Mouse (Mus musculus): Measurements from ENCODE around the gene Gss. TPM values are rescaled to one million over a fixed set of nuclear protein-coding genes. Genes with fewer than 3 reads are reported as not detected.
A peak's percentile ranks its signal among the peaks of the same experiment; 100 is the strongest.
"Not testable (repeated sequence)": the region's sequence is repeated elsewhere in the genome, so short reads cannot be mapped to it uniquely, and the experiment has no call there.

The Gss gene
- polyA plus RNA-seq, 1 experiment from 2014 or later, result 27.7 TPM

DNA sequence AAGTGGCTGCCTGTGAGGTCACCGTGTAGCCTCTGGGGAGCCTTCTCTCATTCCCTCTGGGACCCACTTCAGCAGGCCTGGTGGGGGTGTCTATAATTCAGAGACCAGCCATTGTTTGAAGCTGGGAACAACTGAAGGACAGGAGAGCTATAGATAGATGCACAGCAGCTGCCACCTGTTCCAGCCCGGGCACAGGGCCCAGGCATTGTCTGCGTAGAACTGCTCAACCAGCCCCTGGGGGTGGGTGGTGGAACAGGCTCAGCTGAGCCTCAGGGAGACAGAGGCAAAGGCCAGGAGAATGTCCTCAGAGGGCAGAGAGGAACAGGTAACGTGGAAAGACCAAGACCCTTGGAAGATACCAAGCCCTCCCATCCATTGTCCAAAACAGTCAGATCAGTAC, 13.8 kb upstream of the Gss start:
- Histone ChIP-seq H3K27me3 (ENCODE audit: control insufficient read depth, insufficient read depth, low read depth, low read length) (no peaks in the 10 kb centered on the region), H3K9ac (ENCODE audit: low read length) (no peak overlapping the region), H3K4me3 (ENCODE audit: low read length) (no peak overlapping the region), H3K27ac (ENCODE audit: low read length) (no peak overlapping the region), H3K9me3 (ENCODE audit: control insufficient read depth, low read length) (no peaks in the 10 kb centered on the region), H3K4me2 (ENCODE audit: low read depth, low read length) (no peak overlapping the region), H3K4me1 (replicated peaks; ENCODE audit: control insufficient read depth, insufficient read depth, low read length) (no peaks in the 10 kb centered on the region), H3K36me3 (ENCODE audit: control insufficient read depth, insufficient read depth, low read length) (no peaks in the 10 kb centered on the region)
- no peak for ATAC-seq (ENCODE audit: low read depth)
- WGBS, result 70% methylated on average over 4 of the region's 4 CpGs

DNA sequence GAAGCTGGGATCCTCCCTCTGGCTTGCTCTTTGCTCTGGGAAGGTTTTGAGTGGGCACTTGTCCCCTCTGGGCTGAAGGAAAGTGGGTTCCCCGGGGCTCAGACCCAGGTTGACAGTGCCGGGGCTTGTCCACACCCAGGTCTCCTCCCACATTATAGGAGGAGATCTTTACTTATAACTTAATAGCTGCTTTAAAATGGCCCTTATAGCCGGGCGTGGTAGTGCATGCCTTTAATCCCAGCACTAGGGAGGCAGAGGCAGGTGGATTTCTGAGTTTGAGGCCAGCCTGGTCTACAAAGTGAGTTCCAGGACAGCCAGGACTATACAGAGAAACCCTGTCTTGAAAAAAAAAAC, 12.6 kb upstream of the Gss start:
- not testable (repeated sequence) for ATAC-seq (ENCODE audit: low read depth); H3K4me3 ChIP-seq (ENCODE audit: low read length); H3K9me3 ChIP-seq (ENCODE audit: control insufficient read depth, low read length); H3K9ac ChIP-seq (ENCODE audit: low read length); H3K27me3 ChIP-seq (ENCODE audit: control insufficient read depth, insufficient read depth, low read depth, low read length); H3K4me1 ChIP-seq (replicated peaks; ENCODE audit: control insufficient read depth, insufficient read depth, low read length); H3K27ac ChIP-seq (ENCODE audit: low read length); H3K36me3 ChIP-seq (ENCODE audit: control insufficient read depth, insufficient read depth, low read length); H3K4me2 ChIP-seq (ENCODE audit: low read depth, low read length)
- 62% methylated on average over 4 of the region's 4 CpGs for WGBS

DNA sequence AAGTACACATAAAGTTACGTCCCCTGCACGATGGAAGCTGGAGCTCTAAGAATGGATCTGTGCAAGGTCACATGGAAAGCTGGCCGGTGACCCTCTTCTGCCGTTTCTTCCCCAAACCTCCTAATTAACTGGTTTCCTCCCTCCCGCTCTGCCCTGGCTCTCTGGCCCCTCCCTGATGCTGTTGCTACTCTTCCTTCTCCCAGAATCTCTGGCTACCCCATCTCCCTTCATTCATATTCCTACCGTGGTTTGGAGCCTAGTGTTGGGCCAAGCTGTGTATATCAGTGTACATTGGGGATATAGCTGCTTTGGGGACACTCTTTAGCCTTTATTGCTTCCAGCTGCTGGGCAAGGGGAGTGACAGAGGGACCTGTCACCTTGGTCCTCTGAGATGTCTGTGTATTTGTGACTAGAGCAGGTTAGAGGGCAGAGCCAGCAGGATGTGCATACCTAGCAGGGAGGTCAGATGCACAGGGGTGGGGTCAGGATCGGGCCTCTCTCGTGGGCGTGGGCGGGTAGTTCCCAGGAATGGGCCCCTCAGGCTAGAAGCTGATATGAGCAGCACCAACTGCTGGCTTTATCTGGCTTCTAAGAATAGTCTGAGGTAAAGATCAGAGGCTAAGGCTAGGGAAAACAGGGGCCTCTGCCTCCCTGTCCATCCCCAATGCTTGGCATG, 12.1 kb upstream of the Gss start:
- 31% methylated on average over 10 of the region's 10 CpGs for WGBS
- no peak overlapping the region for H3K9ac ChIP-seq (ENCODE audit: low read length)
- no peak overlapping the region for H3K4me3 ChIP-seq (ENCODE audit: low read length)
- H3K27me3 ChIP-seq (ENCODE audit: control insufficient read depth, insufficient read depth, low read depth, low read length), result no peaks in the 10 kb centered on the region
- no peaks in the 10 kb centered on the region for H3K9me3 ChIP-seq (ENCODE audit: control insufficient read depth, low read length)
- no peak overlapping the region for H3K4me2 ChIP-seq (ENCODE audit: low read depth, low read length)
- no peak for ATAC-seq (ENCODE audit: low read depth)
- H3K4me1 ChIP-seq (replicated peaks; ENCODE audit: control insufficient read depth, insufficient read depth, low read length), result no peaks in the 10 kb centered on the region
- no peaks in the 10 kb centered on the region for H3K36me3 ChIP-seq (ENCODE audit: control insufficient read depth, insufficient read depth, low read length)
- H3K27ac ChIP-seq (ENCODE audit: low read length), result no peak overlapping the region

DNA sequence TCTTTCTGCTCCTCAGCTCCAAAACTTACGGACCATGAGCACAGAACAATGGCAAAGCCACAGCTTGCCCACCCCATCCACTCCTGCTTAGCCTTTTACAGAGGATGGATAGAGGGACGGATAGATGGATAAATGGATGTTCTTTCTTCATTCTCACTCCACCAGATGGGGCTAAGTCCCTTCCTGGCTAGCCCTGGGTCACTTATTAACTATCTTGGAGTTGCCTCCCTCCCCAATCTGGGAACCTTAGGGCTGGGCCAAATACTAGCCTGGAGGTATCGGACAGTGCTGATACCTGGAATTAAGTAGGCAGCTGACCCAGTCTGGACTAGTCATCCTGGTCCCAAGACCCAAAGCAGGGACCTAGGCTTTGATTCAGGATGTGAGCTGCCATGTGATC, 11.1 kb upstream of the Gss start:
- Histone ChIP-seq H3K27ac (ENCODE audit: low read length) (no peak overlapping the region), H3K4me1 (replicated peaks; ENCODE audit: control insufficient read depth, insufficient read depth, low read length) (no peaks in the 10 kb centered on the region), H3K4me2 (ENCODE audit: low read depth, low read length) (no peak overlapping the region), H3K4me3 (ENCODE audit: low read length) (no peak overlapping the region), H3K9ac (ENCODE audit: low read length) (no peak overlapping the region), H3K9me3 (ENCODE audit: control insufficient read depth, low read length) (no peaks in the 10 kb centered on the region), H3K36me3 (ENCODE audit: control insufficient read depth, insufficient read depth, low read length) (no peaks in the 10 kb centered on the region), H3K27me3 (ENCODE audit: control insufficient read depth, insufficient read depth, low read depth, low read length) (no peaks in the 10 kb centered on the region)
- WGBS, result 51% methylated on average over 3 of the region's 3 CpGs
- no peak for ATAC-seq (ENCODE audit: low read depth)

GRCm38 (mm10) chr2:155595516-155595915, 2.9 kb upstream of the Gss start:
- peaks cover 6% of the 10 kb centered on the region for H3K4me1 ChIP-seq (replicated peaks; ENCODE audit: control insufficient read depth, insufficient read depth, low read length)
- no peaks in the 10 kb centered on the region for H3K36me3 ChIP-seq (ENCODE audit: control insufficient read depth, insufficient read depth, low read length)
- no peaks in the 10 kb centered on the region; the same call in 1 of the 2 replicates for H3K27me3 ChIP-seq (ENCODE audit: control insufficient read depth, insufficient read depth, low read depth, low read length)
- H3K27ac ChIP-seq (ENCODE audit: low read length), result no peak overlapping the region
- H3K9me3 ChIP-seq (ENCODE audit: control insufficient read depth, low read length), result no peaks in the 10 kb centered on the region
- H3K9ac ChIP-seq (ENCODE audit: low read length), result no peak overlapping the region
- no peak overlapping the region for H3K4me2 ChIP-seq (ENCODE audit: low read depth, low read length)
- 63% methylated on average over 6 of the region's 6 CpGs for WGBS
- no peak for ATAC-seq (ENCODE audit: low read depth)
- H3K4me3 ChIP-seq (ENCODE audit: low read length), result no peak overlapping the region

DNA sequence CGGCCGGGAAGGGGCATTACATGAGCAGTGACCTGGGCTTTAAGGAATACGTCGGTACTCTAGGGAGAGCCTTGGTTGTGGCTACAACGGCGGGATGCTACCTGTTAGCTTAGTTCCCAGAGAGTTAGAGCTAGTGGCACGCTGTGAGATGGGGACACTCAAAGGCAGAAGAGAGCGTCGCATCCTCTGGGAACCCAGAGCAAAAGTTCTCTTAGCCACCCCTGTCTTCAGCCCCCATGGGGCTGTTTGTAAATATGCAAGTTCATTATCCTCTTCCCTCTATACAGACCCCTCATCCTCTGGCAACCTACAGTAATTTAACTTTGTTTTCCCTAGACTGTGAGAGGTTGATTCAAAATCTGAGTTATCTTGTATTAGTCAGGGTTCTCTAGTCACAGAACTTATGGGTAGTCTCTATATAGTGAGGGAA, 259 bp upstream of the Gss start:
- no peak for ATAC-seq (ENCODE audit: low read depth)
- Histone ChIP-seq H3K27ac (ENCODE audit: low read length) (peak overlapping the region; percentile 59), H3K4me2 (ENCODE audit: low read depth, low read length) (peak overlapping the region; percentile 85), H3K9ac (ENCODE audit: low read length) (peak overlapping the region; percentile 78), H3K4me1 (replicated peaks; ENCODE audit: control insufficient read depth, insufficient read depth, low read length) (peaks cover 6% of the 10 kb centered on the region), H3K9me3 (ENCODE audit: control insufficient read depth, low read length) (no peaks in the 10 kb centered on the region), H3K36me3 (ENCODE audit: control insufficient read depth, insufficient read depth, low read length) (no peaks in the 10 kb centered on the region), H3K4me3 (ENCODE audit: low read length) (peak overlapping the region; percentile 54), H3K27me3 (ENCODE audit: control insufficient read depth, insufficient read depth, low read depth, low read length) (no peaks in the 10 kb centered on the region)
- WGBS, result 0% methylated on average over 9 of the region's 9 CpGs

DNA sequence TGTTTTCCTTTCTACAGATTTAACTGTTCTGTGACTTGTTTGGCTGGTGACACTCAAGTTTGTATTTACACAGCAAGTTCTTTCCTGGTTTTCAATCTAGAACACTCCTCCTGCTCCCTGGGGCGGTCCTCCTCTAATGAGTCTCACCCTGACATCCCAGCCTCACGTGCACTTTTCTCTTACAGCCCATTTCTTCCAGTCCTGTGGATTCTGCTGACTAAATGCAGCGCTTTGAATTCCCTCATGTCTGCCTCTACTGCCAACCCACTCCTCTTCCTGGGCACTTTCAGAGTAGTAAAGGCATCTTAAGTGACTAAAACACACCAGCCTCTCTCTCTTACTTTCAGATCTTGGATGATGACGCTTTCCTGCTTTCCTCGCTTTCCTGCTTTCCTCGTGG, 934 bp downstream of the Gss start:
- Histone ChIP-seq H3K27ac (ENCODE audit: low read length) (peak overlapping the region; percentile 74), H3K4me1 (replicated peaks; ENCODE audit: control insufficient read depth, insufficient read depth, low read length) (peaks cover 6% of the 10 kb centered on the region), H3K9ac (ENCODE audit: low read length) (peak overlapping the region; percentile 78), H3K9me3 (ENCODE audit: control insufficient read depth, low read length) (no peaks in the 10 kb centered on the region), H3K27me3 (ENCODE audit: control insufficient read depth, insufficient read depth, low read depth, low read length) (no peaks in the 10 kb centered on the region), H3K36me3 (ENCODE audit: control insufficient read depth, insufficient read depth, low read length) (no peaks in the 10 kb centered on the region), H3K4me3 (ENCODE audit: low read length) (peak overlapping the region; percentile 54), H3K4me2 (ENCODE audit: low read depth, low read length) (peak overlapping the region; percentile 85)
- no peak for ATAC-seq (ENCODE audit: low read depth)
- WGBS, result 5% methylated on average over 6 of the region's 6 CpGs

GRCm38 (mm10) chr2:155590876-155591275, 1.7 kb downstream of the Gss start:
- no peak overlapping the region for H3K9ac ChIP-seq (ENCODE audit: low read length)
- H3K4me2 ChIP-seq (ENCODE audit: low read depth, low read length), result no peak overlapping the region
- ATAC-seq (ENCODE audit: low read depth), result no peak

GRCm38 (mm10) chr2:155589521-155589920, 3.1 kb downstream of the Gss start:
- no peaks in the 10 kb centered on the region for H3K27me3 ChIP-seq (ENCODE audit: control insufficient read depth, insufficient read depth, low read depth, low read length)
- H3K36me3 ChIP-seq (ENCODE audit: control insufficient read depth, insufficient read depth, low read length), result no peaks in the 10 kb centered on the region
- H3K9me3 ChIP-seq (ENCODE audit: control insufficient read depth, low read length), result no peaks in the 10 kb centered on the region
- no peak overlapping the region for H3K4me2 ChIP-seq (ENCODE audit: low read depth, low read length)
- H3K4me3 ChIP-seq (ENCODE audit: low read length), result no peak overlapping the region
- peaks cover 13% of the 10 kb centered on the region for H3K4me1 ChIP-seq (replicated peaks; ENCODE audit: control insufficient read depth, insufficient read depth, low read length)
- H3K27ac ChIP-seq (ENCODE audit: low read length), result no peak overlapping the region
- WGBS, result 70% methylated on average over 6 of the region's 6 CpGs
- no peak for ATAC-seq (ENCODE audit: low read depth)
- no peak overlapping the region for H3K9ac ChIP-seq (ENCODE audit: low read length)

More at GRCm38 (mm10) chr2:155590876-155591275, 1.7 kb downstream of the Gss start:
- Histone ChIP-seq H3K27ac (ENCODE audit: low read length) (no peak overlapping the region), H3K4me3 (ENCODE audit: low read length) (no peak overlapping the region), H3K36me3 (ENCODE audit: control insufficient read depth, insufficient read depth, low read length) (no peaks in the 10 kb centered on the region), H3K27me3 (ENCODE audit: control insufficient read depth, insufficient read depth, low read depth, low read length) (no peaks in the 10 kb centered on the region), H3K4me1 (replicated peaks; ENCODE audit: control insufficient read depth, insufficient read depth, low read length) (peaks cover 6% of the 10 kb centered on the region), H3K9me3 (ENCODE audit: control insufficient read depth, low read length) (no peaks in the 10 kb centered on the region)
- WGBS, result 87% methylated on average over 2 of the region's 2 CpGs

GRCm38 (mm10) chr2:155588136-155588535, 4.5 kb downstream of the Gss start:
- no peaks in the 10 kb centered on the region for H3K9me3 ChIP-seq (ENCODE audit: control insufficient read depth, low read length)
- WGBS, result 70% methylated on average over 3 of the region's 3 CpGs
- H3K4me2 ChIP-seq (ENCODE audit: low read depth, low read length), result no peak overlapping the region
- H3K36me3 ChIP-seq (ENCODE audit: control insufficient read depth, insufficient read depth, low read length), result no peaks in the 10 kb centered on the region
- H3K9ac ChIP-seq (ENCODE audit: low read length), result no peak overlapping the region
- H3K27me3 ChIP-seq (ENCODE audit: control insufficient read depth, insufficient read depth, low read depth, low read length), result no peaks in the 10 kb centered on the region
- H3K27ac ChIP-seq (ENCODE audit: low read length), result no peak overlapping the region
- no peak for ATAC-seq (ENCODE audit: low read depth)
- H3K4me3 ChIP-seq (ENCODE audit: low read length), result no peak overlapping the region
- peaks cover 14% of the 10 kb centered on the region for H3K4me1 ChIP-seq (replicated peaks; ENCODE audit: control insufficient read depth, insufficient read depth, low read length)
